Mouse (Mus musculus): ENCODE results near the gene Shd. TPM values are rescaled to one million over a fixed set of nuclear protein-coding genes. Genes with fewer than 3 reads are reported as not detected.

Gene Shd
- total and polyA plus RNA-seq, 2 experiments: 0.35 TPM; not detected in 1

DNA sequence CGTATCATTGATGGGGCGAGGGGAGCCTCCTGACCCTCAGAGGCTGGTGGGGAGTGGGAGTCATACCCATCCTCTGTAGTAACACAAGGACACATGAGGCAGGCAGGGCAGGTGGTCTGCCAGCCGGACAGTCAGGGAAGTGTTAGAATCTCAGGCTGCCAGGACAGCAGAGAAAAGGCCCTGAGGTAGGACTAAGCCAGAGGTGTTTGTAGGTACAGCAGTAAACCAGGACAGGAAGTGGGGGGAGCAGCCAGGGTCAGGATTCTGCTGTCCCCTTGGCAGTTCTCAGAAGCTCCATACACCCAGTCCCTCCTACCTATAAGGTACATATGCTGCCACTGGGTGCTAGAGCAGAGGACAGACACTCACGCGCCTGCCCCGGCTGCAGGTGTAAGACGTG is 8.6 kb upstream of the Shd start:
- 97% methylated on average over 7 of the region's 7 CpGs for WGBS
- Histone ChIP-seq H3K4me3 (ENCODE audit: insufficient read depth, low read depth, low read length) (no peak overlapping the region), H3K4me1 (ENCODE audit: control insufficient read depth, insufficient read depth, low read length) (peaks cover 9% of the 10 kb centered on the region), H3K27ac (replicated peaks; ENCODE audit: insufficient read depth, low read depth, low read length) (no peak overlapping the region), H3K9ac (ENCODE audit: low read depth, low read length) (no peak overlapping the region), H3K36me3 (ENCODE audit: control insufficient read depth, insufficient read depth, low read length) (no peaks in the 10 kb centered on the region), H3K79me2 (ENCODE audit: control insufficient read depth, insufficient read depth, low read length) (no peaks in the 10 kb centered on the region), H3K27me3 (ENCODE audit: control insufficient read depth, insufficient read depth, low read length) (no peaks in the 10 kb centered on the region)
- TF ChIP-seq CTCF (IDR thresholded peaks at IDR 0.05; ENCODE audit: low read depth, low read length) (no peak), POLR2A (IDR thresholded peaks at IDR 0.05; ENCODE audit: extremely low read depth, insufficient read depth, low read length) (no peak)
- DNase-seq (ENCODE audit: extremely low read depth, low read depth, low spot score): no peak

DNA sequence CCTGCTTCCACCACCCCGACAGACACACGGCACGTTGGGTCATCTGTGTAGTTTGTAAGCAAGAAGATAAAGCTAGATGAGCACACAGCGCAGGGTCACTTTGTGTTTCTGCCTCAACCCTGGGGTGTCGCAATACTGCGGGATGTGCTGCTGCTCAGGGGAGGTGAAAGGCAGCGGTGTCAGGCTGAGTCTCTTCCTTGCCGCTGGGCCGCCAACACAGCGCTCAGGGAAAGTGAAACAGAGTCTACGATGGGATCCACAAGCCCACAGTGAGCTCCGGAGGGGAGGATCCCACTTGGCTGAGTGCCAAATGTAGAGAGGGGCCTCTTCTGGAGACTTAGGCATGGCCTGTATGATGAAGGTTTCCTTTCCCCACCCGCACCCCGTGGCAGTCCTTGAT is 7.1 kb upstream of the Shd start:
- no peaks in the 10 kb centered on the region for H3K79me2 ChIP-seq (ENCODE audit: control insufficient read depth, insufficient read depth, low read length)
- H3K27ac ChIP-seq (replicated peaks; ENCODE audit: insufficient read depth, low read depth, low read length): peak overlapping the region; percentile 12
- H3K4me3 ChIP-seq (ENCODE audit: insufficient read depth, low read depth, low read length): no peak overlapping the region
- H3K9ac ChIP-seq (ENCODE audit: low read depth, low read length): no peak overlapping the region
- no peak for TF ChIP-seq POLR2A (IDR thresholded peaks at IDR 0.05; ENCODE audit: extremely low read depth, insufficient read depth, low read length)
- TF ChIP-seq CTCF (IDR thresholded peaks at IDR 0.05; ENCODE audit: low read depth, low read length): no peak
- peaks cover 9% of the 10 kb centered on the region for H3K4me1 ChIP-seq (ENCODE audit: control insufficient read depth, insufficient read depth, low read length)
- H3K27me3 ChIP-seq (ENCODE audit: control insufficient read depth, insufficient read depth, low read length): no peaks in the 10 kb centered on the region
- H3K36me3 ChIP-seq (ENCODE audit: control insufficient read depth, insufficient read depth, low read length): no peaks in the 10 kb centered on the region
- peak; percentile 79 for DNase-seq (ENCODE audit: extremely low read depth, low read depth, low spot score)
- 26% methylated on average over 14 of the region's 14 CpGs for WGBS

DNA sequence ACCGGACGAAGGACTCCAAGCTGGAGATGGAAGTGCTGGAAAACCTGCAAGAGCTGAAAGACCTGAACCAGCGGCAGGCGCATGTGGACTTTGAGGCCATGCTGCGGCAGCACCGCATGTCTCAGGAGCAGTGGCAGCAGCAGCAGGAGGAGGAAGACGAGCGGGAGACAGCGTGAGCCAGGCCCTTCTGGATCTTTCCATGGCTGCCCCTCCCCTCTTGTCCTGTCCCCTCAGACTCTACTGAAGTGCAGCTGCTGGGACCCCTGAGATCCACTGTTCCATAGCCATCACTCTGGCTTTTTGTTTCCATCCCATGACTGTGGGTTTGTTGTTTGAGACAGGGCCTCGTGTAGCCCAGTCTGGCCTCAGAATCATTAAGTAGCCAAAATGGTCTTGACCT is 5.8 kb upstream of the Shd start:
- WGBS: 95% methylated on average over 10 of the region's 10 CpGs
- DNase-seq (ENCODE audit: extremely low read depth, low read depth, low spot score): no peak
- TF ChIP-seq POLR2A (IDR thresholded peaks at IDR 0.05; ENCODE audit: extremely low read depth, insufficient read depth, low read length): no peak
- no peak for TF ChIP-seq CTCF (IDR thresholded peaks at IDR 0.05; ENCODE audit: low read depth, low read length)

DNA sequence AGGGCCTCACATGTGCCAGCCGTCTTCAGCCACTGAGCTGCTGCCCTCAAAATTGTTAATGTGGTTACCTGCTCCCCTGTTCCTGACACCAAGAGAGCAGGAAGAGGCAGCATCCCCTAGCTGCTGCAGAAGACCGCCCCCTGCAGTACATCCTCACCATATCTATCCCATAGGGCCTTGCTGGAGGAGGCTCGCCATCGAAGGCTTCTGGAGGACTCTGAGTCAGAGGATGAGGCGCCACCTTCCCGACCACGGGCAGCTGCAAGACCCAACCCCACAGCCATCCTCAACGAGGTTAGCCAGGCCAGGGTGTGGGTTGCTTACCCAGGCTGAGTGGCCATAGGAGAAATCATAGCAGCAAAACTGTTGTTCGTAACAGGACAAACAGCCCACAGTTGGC is 5.3 kb upstream of the Shd start:
- WGBS: 84% methylated on average over 9 of the region's 9 CpGs
- Histone ChIP-seq H3K4me1 (ENCODE audit: control insufficient read depth, insufficient read depth, low read length) (peaks cover 3% of the 10 kb centered on the region; the same call in 1 of the 2 replicates), H3K9ac (ENCODE audit: low read depth, low read length) (no peak overlapping the region), H3K79me2 (ENCODE audit: control insufficient read depth, insufficient read depth, low read length) (no peaks in the 10 kb centered on the region), H3K4me3 (ENCODE audit: insufficient read depth, low read depth, low read length) (no peak overlapping the region), H3K27ac (replicated peaks; ENCODE audit: insufficient read depth, low read depth, low read length) (no peak overlapping the region), H3K36me3 (ENCODE audit: control insufficient read depth, insufficient read depth, low read length) (no peaks in the 10 kb centered on the region), H3K27me3 (ENCODE audit: control insufficient read depth, insufficient read depth, low read length) (no peaks in the 10 kb centered on the region)
- no peak for DNase-seq (ENCODE audit: extremely low read depth, low read depth, low spot score)
- TF ChIP-seq CTCF (IDR thresholded peaks at IDR 0.05; ENCODE audit: low read depth, low read length): no peak
- no peak for TF ChIP-seq POLR2A (IDR thresholded peaks at IDR 0.05; ENCODE audit: extremely low read depth, insufficient read depth, low read length)

More for the DNA sequence above, 5.8 kb upstream of the Shd start:
- no peak overlapping the region for H3K4me3 ChIP-seq (ENCODE audit: insufficient read depth, low read depth, low read length)
- H3K79me2 ChIP-seq (ENCODE audit: control insufficient read depth, insufficient read depth, low read length): no peaks in the 10 kb centered on the region
- peaks cover 6% of the 10 kb centered on the region; the same call in 1 of the 2 replicates for H3K4me1 ChIP-seq (ENCODE audit: control insufficient read depth, insufficient read depth, low read length)
- no peak overlapping the region for H3K27ac ChIP-seq (replicated peaks; ENCODE audit: insufficient read depth, low read depth, low read length)
- H3K9ac ChIP-seq (ENCODE audit: low read depth, low read length): no peak overlapping the region
- H3K36me3 ChIP-seq (ENCODE audit: control insufficient read depth, insufficient read depth, low read length): no peaks in the 10 kb centered on the region
- no peaks in the 10 kb centered on the region for H3K27me3 ChIP-seq (ENCODE audit: control insufficient read depth, insufficient read depth, low read length)

DNA sequence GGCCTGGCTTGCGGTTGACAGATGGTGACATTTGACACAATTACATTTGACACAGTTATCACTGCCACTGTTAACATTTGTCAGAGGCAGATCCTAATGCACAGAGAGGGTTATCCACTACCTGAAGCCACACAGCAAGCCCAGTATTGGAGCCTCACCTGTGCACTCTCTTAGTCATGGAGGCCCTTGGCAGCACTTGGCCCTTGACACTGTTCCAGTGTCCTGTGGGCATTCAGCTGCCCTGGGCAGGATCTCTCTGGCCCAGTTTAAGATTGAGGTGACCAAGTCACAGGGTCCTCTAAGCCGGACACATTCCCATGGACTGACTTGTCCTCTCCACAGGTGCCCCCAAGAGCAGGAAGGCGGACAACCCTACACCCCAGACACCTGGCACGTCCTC is 3.1 kb upstream of the Shd start:
- WGBS: 83% methylated on average over 4 of the region's 4 CpGs
- no peak for TF ChIP-seq CTCF (IDR thresholded peaks at IDR 0.05; ENCODE audit: low read depth, low read length)
- no peak for TF ChIP-seq POLR2A (IDR thresholded peaks at IDR 0.05; ENCODE audit: extremely low read depth, insufficient read depth, low read length)

DNA sequence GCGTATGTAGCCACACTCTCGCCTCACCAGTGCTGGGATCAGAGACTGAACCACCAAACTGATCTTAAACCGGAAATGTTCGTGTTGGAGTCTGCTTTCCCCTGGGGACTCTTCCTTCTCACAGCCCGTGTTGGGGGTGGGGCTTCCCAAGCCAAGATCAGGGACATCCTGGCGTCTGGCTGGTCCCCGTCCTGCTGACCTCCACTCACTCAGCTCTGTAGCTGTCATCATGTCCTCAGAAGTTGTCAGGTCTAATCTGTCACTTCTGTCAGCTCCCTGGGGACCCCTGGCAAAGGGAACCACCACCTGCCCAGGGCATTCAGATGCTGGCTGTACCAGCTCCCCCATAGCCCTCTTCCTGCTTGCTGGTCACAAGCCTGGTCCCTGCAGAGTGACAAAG is 2.1 kb upstream of the Shd start:
- no peaks in the 10 kb centered on the region; the same call in 1 of the 2 replicates for H3K4me1 ChIP-seq (ENCODE audit: control insufficient read depth, insufficient read depth, low read length)
- H3K9ac ChIP-seq (ENCODE audit: low read depth, low read length): no peak overlapping the region
- WGBS: 76% methylated on average over 7 of the region's 7 CpGs
- no peak overlapping the region for H3K4me3 ChIP-seq (ENCODE audit: insufficient read depth, low read depth, low read length)
- peaks cover 13% of the 10 kb centered on the region; the same call in 1 of the 2 replicates for H3K27me3 ChIP-seq (ENCODE audit: control insufficient read depth, insufficient read depth, low read length)
- H3K36me3 ChIP-seq (ENCODE audit: control insufficient read depth, insufficient read depth, low read length): no peaks in the 10 kb centered on the region
- H3K79me2 ChIP-seq (ENCODE audit: control insufficient read depth, insufficient read depth, low read length): no peaks in the 10 kb centered on the region
- DNase-seq (ENCODE audit: extremely low read depth, low read depth, low spot score): no peak
- H3K27ac ChIP-seq (replicated peaks; ENCODE audit: insufficient read depth, low read depth, low read length): no peak overlapping the region
- TF ChIP-seq CTCF (IDR thresholded peaks at IDR 0.05; ENCODE audit: low read depth, low read length) (no peak), POLR2A (IDR thresholded peaks at IDR 0.05; ENCODE audit: extremely low read depth, insufficient read depth, low read length) (no peak)

More for the DNA sequence above, 3.1 kb upstream of the Shd start:
- Histone ChIP-seq H3K36me3 (ENCODE audit: control insufficient read depth, insufficient read depth, low read length) (no peaks in the 10 kb centered on the region), H3K27me3 (ENCODE audit: control insufficient read depth, insufficient read depth, low read length) (peaks cover 13% of the 10 kb centered on the region; the same call in 1 of the 2 replicates), H3K79me2 (ENCODE audit: control insufficient read depth, insufficient read depth, low read length) (no peaks in the 10 kb centered on the region), H3K4me1 (ENCODE audit: control insufficient read depth, insufficient read depth, low read length) (peaks cover 3% of the 10 kb centered on the region; the same call in 1 of the 2 replicates), H3K27ac (replicated peaks; ENCODE audit: insufficient read depth, low read depth, low read length) (no peak overlapping the region), H3K9ac (ENCODE audit: low read depth, low read length) (no peak overlapping the region), H3K4me3 (ENCODE audit: insufficient read depth, low read depth, low read length) (no peak overlapping the region)
- DNase-seq (ENCODE audit: extremely low read depth, low read depth, low spot score): no peak

All from liver, adult 2 months (tissue).